Mouse (Mus musculus) megakaryocyte, embryonic 14.5 days (primary cell): ENCODE results near the gene Olfr963.

Experiments used
- FLI1 ChIP-seq: IDR thresholded peaks from 2 replicates; pipeline ENCODE4 v1.6.1; 2012; ENCODE audit warnings: low read length, inconsistent platforms, mixed read lengths
- GATA1 ChIP-seq: IDR thresholded peaks from 3 replicates; pipeline ENCODE4 v1.6.1; 2012; ENCODE audit warnings: mixed read lengths, low read length, inconsistent platforms, borderline replicate concordance

- TF ChIP-seq GATA1 (no peak), FLI1 (no peak)
Measured at GRCm38 (mm10) chr9:39644785-39645184, 22.2 kb upstream of the Olfr963 start, which contains the start of gene Olfr961.
